Mouse (Mus musculus) liver, adult 2 months (tissue): ENCODE data around the gene Tor1a.

ENCODE experiments used
- CTCF ChIP-seq: fragments of 200-500 bp; IDR thresholded peaks from 2 replicates; pipeline ENCODE4 v1.5.1; 2011; ENCODE audit warnings: low read depth, low read length, control low read depth
- POLR2A ChIP-seq: fragments of 200-500 bp; IDR thresholded peaks from 2 replicates; pipeline ENCODE4 v1.6.1; 2011; ENCODE audit warnings: low read length, control low read depth; ENCODE audit not compliant: insufficient read depth; ENCODE audit errors: extremely low read depth

- TF ChIP-seq CTCF (no peak), POLR2A (no peak)
Observed at GRCm38 (mm10) chr2:30954797-30955196, 12.9 kb downstream of the Tor1a start.
